Mouse (Mus musculus) heart, postnatal 0 days (tissue): ENCODE measurements around the gene Cdadc1. TPM values are rescaled to one million over a fixed set of nuclear protein-coding genes. Genes with fewer than 3 reads are reported as not detected.

Experiments
- ATAC-seq: fragments of 200-750 bp; cut with Nextera tagmentation; 2 replicates; pipeline ENCODE4 v1.8.0; 2017; ENCODE audit warnings: low read depth, moderate number of reproducible peaks, moderate library complexity; ENCODE audit not compliant: insufficient read depth
- DNase-seq: peaks from one replicate; pipeline ENCODE4 v3.0.0-alpha.2; 2016; ENCODE audit warnings: low spot score
- H3K27ac ChIP-seq: fragments of 300-500 bp; sonication (generic); 2 replicates; pipeline ENCODE4 v1.5.1; 2014; ENCODE audit warnings: low read depth, mild to moderate bottlenecking
- H3K27me3 ChIP-seq: fragments of 300-500 bp; sonication (generic); 2 replicates; pipeline ENCODE4 v1.6.1; 2014; ENCODE audit warnings: low read length, mixed read lengths; ENCODE audit not compliant: control insufficient read depth, insufficient read depth
- H3K36me3 ChIP-seq: fragments of 300-500 bp; sonication (generic); replicated peaks from 2 replicates; pipeline ENCODE4 v1.6.1; 2014; ENCODE audit warnings: low read length, mixed read lengths; ENCODE audit not compliant: control insufficient read depth, insufficient read depth
- H3K4me1 ChIP-seq: fragments of 300-500 bp; sonication (generic); 2 replicates; pipeline ENCODE4 v1.6.1; 2014; ENCODE audit warnings: antibody characterized with exemption; ENCODE audit not compliant: control insufficient read depth, insufficient read depth
- H3K4me2 ChIP-seq: fragments of 300-500 bp; sonication (generic); 2 replicates; pipeline ENCODE4 v1.6.1; 2014; ENCODE audit warnings: low read depth, mild to moderate bottlenecking, low read length, moderate library complexity
- H3K4me3 ChIP-seq: fragments of 300-500 bp; sonication (generic); 2 replicates; pipeline ENCODE4 v1.5.1; 2014; ENCODE audit warnings: low read depth, low read length
- H3K9ac ChIP-seq: fragments of 300-500 bp; sonication (generic); replicated peaks from 2 replicates; pipeline ENCODE4 v1.6.1; 2014; ENCODE audit warnings: low read depth, low read length, mixed read lengths
- H3K9me3 ChIP-seq: fragments of 300-500 bp; sonication (generic); replicated peaks from 2 replicates; pipeline ENCODE4 v1.6.1; 2016; ENCODE audit warnings: low read length; ENCODE audit not compliant: control insufficient read depth
- CTCF ChIP-seq: IDR thresholded peaks from 2 replicates; pipeline ENCODE4 v1.5.1; 2016; ENCODE audit warnings: antibody characterized with exemption, control low read depth, low read depth
- EP300 ChIP-seq: IDR thresholded peaks from 2 replicates; pipeline ENCODE4 v1.6.1; 2016; ENCODE audit warnings: antibody characterized with exemption, low read depth
- WGBS: fragments of 180-500 bp; shearing (Covaris S2); extraction: QIAGEN DNeasy Blood & Tissue Kit; methylation state at CpG from one replicate; pipeline ENCODE4 v1.1.7; 2014; 5-methylcytosine and 5-hydroxymethylcytosine counted together
- polyA plus RNA-seq: library from polyadenylated mRNA; unstranded; fragments of >200 nt; fragmentation: Nextera tagmentation; extraction: Ambion mirVana; gene quantifications from 2 replicates; pipeline ENCODE4 v1.2.1, GENCODE M21; 2015
- total RNA-seq: library from RNA; depleted of rRNA; stranded (reverse); fragments of >200 nt; gene quantifications from 2 replicates; pipeline ENCODE4 v1.2.3, GENCODE M21; 2014; ENCODE audit warnings: low replicate concordance

The Cdadc1 gene
- total and polyA plus RNA-seq, 2 experiments from 2014 or later, result 5.3 to 30.9 TPM

DNA sequence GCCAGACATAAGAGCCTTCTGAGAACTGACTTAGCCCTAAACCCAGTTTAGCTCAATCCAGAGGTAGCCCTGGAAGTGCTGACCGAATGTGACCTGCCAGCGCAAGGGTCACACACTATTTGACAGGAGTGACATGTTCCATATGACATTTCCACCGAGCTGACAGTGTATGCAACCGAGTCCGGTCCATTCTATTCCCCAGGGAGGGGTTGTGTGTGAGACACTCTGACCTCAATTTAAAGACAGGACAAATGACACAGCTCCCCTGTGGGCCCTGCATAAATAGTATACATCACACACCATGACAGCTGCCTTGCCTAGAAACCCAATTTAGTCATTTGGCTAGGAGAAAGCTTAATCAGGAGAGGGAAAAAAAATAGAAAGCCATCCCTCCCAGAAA, 44.1 kb upstream of the Cdadc1 start:
- H3K4me3 ChIP-seq, result no peak overlapping the region
- H3K9ac ChIP-seq, result no peak overlapping the region
- TF ChIP-seq CTCF (no peak), EP300 (no peak)
- H3K9me3 ChIP-seq, result no peaks in the 10 kb centered on the region
- H3K27ac ChIP-seq, result no peak overlapping the region
- 0 out of 2 replicates have a peak, but pooled peaks have one; percentile 8 for ATAC-seq
- no peaks in the 10 kb centered on the region for H3K27me3 ChIP-seq
- peaks cover 7% of the 10 kb centered on the region; the same call in 1 of the 2 replicates for H3K4me1 ChIP-seq
- 23% methylated on average over 5 of the region's 5 CpGs for WGBS
- no peak for DNase-seq
- no peak overlapping the region for H3K4me2 ChIP-seq
- H3K36me3 ChIP-seq, result no peaks in the 10 kb centered on the region

- TF ChIP-seq EP300 (no peak), CTCF (no peak)
- Histone ChIP-seq H3K27ac (no peak overlapping the region), H3K9me3 (no peaks in the 10 kb centered on the region), H3K4me2 (no peak overlapping the region), H3K4me1 (0 out of 2 replicates have a peak, but pooled peaks cover 5% of the 10 kb centered on the region), H3K9ac (no peak overlapping the region), H3K36me3 (no peaks in the 10 kb centered on the region), H3K27me3 (no peaks in the 10 kb centered on the region), H3K4me3 (no peak overlapping the region)
- ATAC-seq (no peak), DNase-seq (peak; percentile 12)
- 51% methylated on average over 7 of the region's 7 CpGs for WGBS
Measured at GRCm38 (mm10) chr14:59638906-59639703, 41.3 kb upstream of the Cdadc1 start.

GRCm38 (mm10) chr14:59633988-59634387, 36.2 kb upstream of the Cdadc1 start:
- WGBS, result 85% methylated on average over 9 of the region's 9 CpGs
- Histone ChIP-seq H3K27me3 (no peaks in the 10 kb centered on the region), H3K9ac (no peak overlapping the region), H3K36me3 (no peaks in the 10 kb centered on the region), H3K9me3 (no peaks in the 10 kb centered on the region), H3K4me1 (no peaks in the 10 kb centered on the region), H3K4me2 (no peak overlapping the region), H3K4me3 (no peak overlapping the region), H3K27ac (no peak overlapping the region)
- DNase-seq (no peak), ATAC-seq (no peak)
- TF ChIP-seq CTCF, result no peak
- TF ChIP-seq EP300, result no peak

- TF ChIP-seq EP300 (no peak), CTCF (no peak)
- Histone ChIP-seq H3K27ac (no peak overlapping the region), H3K9me3 (no peaks in the 10 kb centered on the region), H3K4me3 (no peak overlapping the region), H3K4me1 (no peaks in the 10 kb centered on the region), H3K4me2 (no peak overlapping the region), H3K27me3 (no peaks in the 10 kb centered on the region), H3K9ac (no peak overlapping the region), H3K36me3 (no peaks in the 10 kb centered on the region)
- no peak for ATAC-seq
- DNase-seq, result no peak
- 67% methylated on average over 5 of the region's 5 CpGs for WGBS
Measured at GRCm38 (mm10) chr14:59633295-59633898, 35.6 kb upstream of the Cdadc1 start.

- ATAC-seq (no peak), DNase-seq (no peak)
- Histone ChIP-seq H3K27ac (no peak overlapping the region), H3K4me1 (no peaks in the 10 kb centered on the region), H3K4me3 (no peak overlapping the region), H3K27me3 (peaks cover 8% of the 10 kb centered on the region), H3K4me2 (no peak overlapping the region), H3K9me3 (no peaks in the 10 kb centered on the region), H3K36me3 (no peaks in the 10 kb centered on the region), H3K9ac (no peak overlapping the region)
- WGBS, result 78% methylated on average over 6 of the region's 6 CpGs
- TF ChIP-seq EP300, result no peak
- no peak for TF ChIP-seq CTCF
Measured at GRCm38 (mm10) chr14:59632067-59632466, 34.3 kb upstream of the Cdadc1 start.
